Mouse (Mus musculus) embryonic fibroblast, embryonic 13.5 days (primary cell): ENCODE measurements around the gene 1700037H04Rik. TPM values are rescaled to one million over a fixed set of nuclear protein-coding genes. Genes with fewer than 3 reads are reported as not detected.

Experiments used
- H3K27ac ChIP-seq: 2 replicates; pipeline ENCODE4 v1.5.1; 2012; ENCODE audit warnings: low read length, control low read depth, inconsistent platforms; ENCODE audit not compliant: insufficient read depth
- H3K4me1 ChIP-seq: 2 replicates; pipeline ENCODE4 v1.6.1; 2011; ENCODE audit warnings: low read length; ENCODE audit not compliant: control insufficient read depth, insufficient read depth
- H3K4me3 ChIP-seq: 2 replicates; pipeline ENCODE4 v1.5.1; 2011; ENCODE audit warnings: mild to moderate bottlenecking, control low read depth, low read length; ENCODE audit not compliant: insufficient read depth
- CTCF ChIP-seq: IDR thresholded peaks from 2 replicates; pipeline ENCODE4 v1.5.1; 2011; ENCODE audit warnings: mild to moderate bottlenecking, control low read depth, low read length, moderate library complexity, borderline replicate concordance; ENCODE audit not compliant: insufficient read depth
- POLR2A ChIP-seq: IDR thresholded peaks from 2 replicates; pipeline ENCODE4 v1.6.1; 2011; ENCODE audit warnings: low read depth, mild to moderate bottlenecking, control low read depth, low read length, moderate library complexity
- polyA plus RNA-seq: library from polyadenylated mRNA; stranded (reverse); fragments of >200 nt; gene quantifications from 2 replicates; pipeline ENCODE4 v1.2.4, GENCODE M21; 2011; ENCODE audit warnings: low read depth; ENCODE audit not compliant: missing spikeins, insufficient read length

The 1700037H04Rik gene
- polyA plus RNA-seq, 1 experiment: 29.0 TPM

GRCm38 (mm10) chr2:131179990-131180587 lies 20.2 kb upstream of the 1700037H04Rik start, which contains the start of gene Cenpb:
TSS of gene Cenpb (minus strand) at chr2:131180067.
- TF ChIP-seq POLR2A (peak; percentile 37; the same call in 1 of the 2 replicates), CTCF (peak; percentile 52; the same call in 1 of the 2 replicates)
- H3K4me1 ChIP-seq: peaks cover 7% of the 10 kb centered on the region
- peak within 1 kb of the TSS; percentile 5; the same call in 1 of the 2 replicates for H3K27ac ChIP-seq
- H3K4me3 ChIP-seq: peak within 1 kb of the TSS; percentile 72

GRCm38 (mm10) chr2:131179246-131179886 lies 19.5 kb upstream of the 1700037H04Rik start:
- TF ChIP-seq POLR2A (peak; percentile 15; the same call in 1 of the 2 replicates), CTCF (no peak)

GRCm38 (mm10) chr2:131178828-131179245 lies 19.0 kb upstream of the 1700037H04Rik start:
- H3K4me3 ChIP-seq: peak overlapping the region; percentile 72
- TF ChIP-seq CTCF: no peak
- no peak for TF ChIP-seq POLR2A
- H3K27ac ChIP-seq: no peak overlapping the region
- H3K4me1 ChIP-seq: peaks cover 7% of the 10 kb centered on the region

More at GRCm38 (mm10) chr2:131179246-131179886, 19.5 kb upstream of the 1700037H04Rik start:
- Histone ChIP-seq H3K4me1 (peaks cover 7% of the 10 kb centered on the region), H3K4me3 (peak overlapping the region; percentile 72), H3K27ac (peak overlapping the region; percentile 5; the same call in 1 of the 2 replicates)

- TF ChIP-seq CTCF (no peak), POLR2A (no peak)
- peak overlapping the region; percentile 72 for H3K4me3 ChIP-seq
- no peak overlapping the region for H3K27ac ChIP-seq
- peaks cover 7% of the 10 kb centered on the region for H3K4me1 ChIP-seq
These were observed 18.1 kb upstream of the 1700037H04Rik start for GRCm38 (mm10) chr2:131177932-131178331.

GRCm38 (mm10) chr2:131176491-131176890 lies 16.6 kb upstream of the 1700037H04Rik start:
- no peak overlapping the region for H3K4me3 ChIP-seq
- TF ChIP-seq POLR2A: no peak
- TF ChIP-seq CTCF: no peak
- peaks cover 7% of the 10 kb centered on the region for H3K4me1 ChIP-seq
- no peak overlapping the region for H3K27ac ChIP-seq

- Histone ChIP-seq H3K4me3 (no peak overlapping the region), H3K27ac (no peak overlapping the region), H3K4me1 (peaks cover 7% of the 10 kb centered on the region)
- no peak for TF ChIP-seq POLR2A
- no peak for TF ChIP-seq CTCF
These were observed 16.0 kb upstream of the 1700037H04Rik start for GRCm38 (mm10) chr2:131175945-131176309.

- H3K27ac ChIP-seq: no peak overlapping the region
- peaks cover 7% of the 10 kb centered on the region for H3K4me1 ChIP-seq
- no peak overlapping the region for H3K4me3 ChIP-seq
- no peak for TF ChIP-seq CTCF
- TF ChIP-seq POLR2A: no peak
These were observed 15.5 kb upstream of the 1700037H04Rik start for GRCm38 (mm10) chr2:131175286-131175944.

GRCm38 (mm10) chr2:131174700-131175099 lies 14.8 kb upstream of the 1700037H04Rik start:
- H3K27ac ChIP-seq: no peak overlapping the region
- peak overlapping the region; percentile 60 for H3K4me3 ChIP-seq
- TF ChIP-seq POLR2A (peak; percentile 56; the same call in 1 of the 2 replicates), CTCF (no peak)
- peaks cover 7% of the 10 kb centered on the region for H3K4me1 ChIP-seq

- Histone ChIP-seq H3K27ac (no peak overlapping the region), H3K4me3 (no peak overlapping the region), H3K4me1 (peaks cover 2% of the 10 kb centered on the region)
- TF ChIP-seq CTCF (no peak), POLR2A (no peak)
These were observed 12.4 kb upstream of the 1700037H04Rik start for GRCm38 (mm10) chr2:131172322-131172721.
